Mouse (Mus musculus): ENCODE measurements around the gene Hmg20b. TPM values are rescaled to one million over a fixed set of nuclear protein-coding genes. Genes with fewer than 3 reads are reported as not detected.

Gene Hmg20b
- polyA plus RNA-seq, 1 experiment from 2014 or later, result 98.6 TPM

DNA sequence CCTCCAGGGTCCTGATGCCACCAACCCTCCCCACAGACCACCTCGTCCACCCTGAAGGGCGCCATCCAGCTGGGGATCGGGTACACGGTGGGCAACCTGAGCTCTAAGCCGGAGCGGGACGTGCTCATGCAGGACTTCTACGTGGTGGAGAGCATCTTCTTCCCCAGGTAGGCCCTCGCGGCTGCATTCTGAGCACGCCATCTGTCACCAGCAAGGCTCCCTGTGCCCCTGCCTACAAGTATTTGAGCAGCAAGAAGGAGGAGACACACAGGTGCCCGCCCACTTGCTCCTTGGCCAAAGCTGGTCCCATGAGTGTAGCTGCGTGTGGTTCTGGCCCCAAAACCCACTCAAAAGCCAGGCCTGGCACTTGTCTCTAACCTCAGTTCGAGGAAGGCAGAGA, 44.6 kb downstream of the Hmg20b start:
- H3K9me3 ChIP-seq (ENCODE audit: control insufficient read depth, low read depth, low read length), result no peaks in the 10 kb centered on the region
- no peak for ATAC-seq (ENCODE audit: insufficient number of reproducible peaks, insufficient read depth, low FRiP score, low read depth)
- no peak overlapping the region for H3K4me3 ChIP-seq (ENCODE audit: low read depth, low read length)
- H3K27me3 ChIP-seq (ENCODE audit: control insufficient read depth, insufficient read depth, low read length), result no peaks in the 10 kb centered on the region
- H3K9ac ChIP-seq (replicated peaks; ENCODE audit: low read depth, low read length), result no peak overlapping the region
- no peak overlapping the region for H3K4me2 ChIP-seq (replicated peaks; ENCODE audit: low read depth, low read length)
- peaks cover 14% of the 10 kb centered on the region; the same call in 1 of the 2 replicates for H3K4me1 ChIP-seq (ENCODE audit: control insufficient read depth, insufficient read depth, low read length)
- 95% methylated on average over 14 of the region's 14 CpGs for WGBS
- peaks cover 40% of the 10 kb centered on the region for H3K36me3 ChIP-seq (ENCODE audit: control insufficient read depth, insufficient read depth, low read length)
- H3K27ac ChIP-seq (ENCODE audit: low read length), result no peak overlapping the region

DNA sequence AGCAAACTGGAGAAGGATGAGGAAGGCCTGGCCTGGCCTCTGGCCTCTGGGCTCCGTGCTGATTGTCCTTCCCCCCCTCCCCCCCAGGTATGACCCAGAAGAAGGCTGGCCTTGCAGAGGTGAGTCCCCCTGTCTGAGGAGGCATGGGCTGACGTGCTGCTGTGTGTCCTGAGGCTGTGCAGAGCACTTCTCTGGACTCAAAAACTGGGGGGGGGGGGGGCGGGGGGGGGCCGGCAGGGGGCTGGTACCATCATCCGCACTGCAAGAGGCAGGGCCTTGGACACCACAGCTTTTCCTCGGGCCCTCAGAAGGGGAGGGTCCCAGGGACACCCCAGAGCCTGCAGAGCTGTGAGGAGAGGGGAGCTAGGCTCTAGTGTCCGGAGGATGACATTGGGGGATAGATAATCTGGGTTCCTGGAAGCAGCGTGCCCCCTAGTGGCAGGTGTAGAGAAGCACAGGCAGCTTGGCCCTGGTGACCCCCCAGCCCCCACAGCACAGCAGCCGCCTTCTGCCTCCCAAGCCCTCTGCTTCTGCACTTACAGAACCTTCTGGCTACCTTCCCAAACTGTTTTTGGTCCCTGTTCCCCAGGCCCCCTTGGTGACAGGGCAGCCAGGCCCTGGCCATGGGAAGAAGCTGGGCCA, 45.6 kb downstream of the Hmg20b start:
- H3K27me3 ChIP-seq (ENCODE audit: control insufficient read depth, insufficient read depth, low read length), result no peaks in the 10 kb centered on the region
- no peak for ATAC-seq (ENCODE audit: insufficient number of reproducible peaks, insufficient read depth, low FRiP score, low read depth)
- H3K4me3 ChIP-seq (ENCODE audit: low read depth, low read length), result no peak overlapping the region
- H3K4me1 ChIP-seq (ENCODE audit: control insufficient read depth, insufficient read depth, low read length), result peaks cover 19% of the 10 kb centered on the region; the same call in 1 of the 2 replicates
- H3K9me3 ChIP-seq (ENCODE audit: control insufficient read depth, low read depth, low read length), result no peaks in the 10 kb centered on the region
- no peak overlapping the region for H3K4me2 ChIP-seq (replicated peaks; ENCODE audit: low read depth, low read length)
- H3K36me3 ChIP-seq (ENCODE audit: control insufficient read depth, insufficient read depth, low read length), result peaks cover 34% of the 10 kb centered on the region
- no peak overlapping the region for H3K27ac ChIP-seq (ENCODE audit: low read length)
- WGBS, result 20% methylated on average over 7 of the region's 9 CpGs
- H3K9ac ChIP-seq (replicated peaks; ENCODE audit: low read depth, low read length), result no peak overlapping the region

DNA sequence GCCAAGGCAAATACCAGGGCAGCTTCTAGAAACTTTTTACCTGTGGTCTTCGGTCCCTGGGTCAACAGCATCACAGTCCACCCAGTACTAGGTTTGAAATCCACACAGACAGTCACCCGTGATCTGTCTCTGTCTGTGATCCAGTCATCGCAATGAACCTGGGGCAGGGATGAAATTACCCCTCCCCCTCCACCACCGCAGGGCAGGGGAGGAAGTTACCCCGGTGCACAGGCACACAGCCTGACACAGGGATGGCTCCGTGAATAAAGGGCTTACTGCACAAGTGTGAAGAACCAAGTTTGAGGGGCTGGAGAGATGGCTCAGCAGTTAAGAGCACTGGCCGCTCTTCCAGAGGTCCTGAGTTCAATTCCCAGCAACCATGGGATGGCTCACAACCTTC, 46.5 kb downstream of the Hmg20b start:
- no peak overlapping the region for H3K9ac ChIP-seq (replicated peaks; ENCODE audit: low read depth, low read length)

DNA sequence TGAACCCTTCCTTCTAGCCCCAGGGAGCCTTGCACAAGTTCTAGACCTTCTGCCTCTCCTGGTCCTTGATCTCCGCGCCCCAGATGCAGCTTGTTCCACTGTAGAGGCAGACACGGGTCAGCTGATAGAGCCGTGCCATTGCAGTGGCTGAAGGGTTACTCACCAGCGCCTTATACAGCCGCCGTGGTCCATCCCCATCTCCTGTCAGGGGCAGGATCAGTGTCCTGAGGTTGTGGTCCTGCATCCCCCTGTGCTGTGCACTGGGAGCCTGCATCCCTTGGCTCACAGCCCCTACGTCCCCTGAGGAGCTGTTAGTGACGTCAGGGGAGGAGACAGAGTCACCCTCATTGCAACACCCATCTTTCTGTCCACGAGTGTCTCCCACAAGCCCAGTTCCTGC, 47.0 kb downstream of the Hmg20b start:
- Histone ChIP-seq H3K9ac (replicated peaks; ENCODE audit: low read depth, low read length) (0 out of 2 replicates have a peak overlapping the region, but pooled peaks have one; percentile 4), H3K27ac (ENCODE audit: low read length) (no peak overlapping the region), H3K9me3 (ENCODE audit: control insufficient read depth, low read depth, low read length) (no peaks in the 10 kb centered on the region), H3K27me3 (ENCODE audit: control insufficient read depth, insufficient read depth, low read length) (no peaks in the 10 kb centered on the region), H3K4me2 (replicated peaks; ENCODE audit: low read depth, low read length) (0 out of 2 replicates have a peak overlapping the region, but pooled peaks have one; percentile 5), H3K4me3 (ENCODE audit: low read depth, low read length) (no peak overlapping the region), H3K4me1 (ENCODE audit: control insufficient read depth, insufficient read depth, low read length) (peaks cover 19% of the 10 kb centered on the region; the same call in 1 of the 2 replicates), H3K36me3 (ENCODE audit: control insufficient read depth, insufficient read depth, low read length) (peaks cover 26% of the 10 kb centered on the region)
- WGBS, result 76% methylated on average over 10 of the region's 10 CpGs
- ATAC-seq (ENCODE audit: insufficient number of reproducible peaks, insufficient read depth, low FRiP score, low read depth), result no peak

More for the DNA sequence above, 46.5 kb downstream of the Hmg20b start:
- H3K4me2 ChIP-seq (replicated peaks; ENCODE audit: low read depth, low read length), result no peak overlapping the region
- 73% methylated on average over 7 of the region's 7 CpGs for WGBS
- H3K27me3 ChIP-seq (ENCODE audit: control insufficient read depth, insufficient read depth, low read length), result no peaks in the 10 kb centered on the region
- ATAC-seq (ENCODE audit: insufficient number of reproducible peaks, insufficient read depth, low FRiP score, low read depth), result no peak
- no peak overlapping the region for H3K27ac ChIP-seq (ENCODE audit: low read length)
- H3K9me3 ChIP-seq (ENCODE audit: control insufficient read depth, low read depth, low read length), result no peaks in the 10 kb centered on the region
- H3K4me3 ChIP-seq (ENCODE audit: low read depth, low read length), result no peak overlapping the region
- peaks cover 27% of the 10 kb centered on the region for H3K36me3 ChIP-seq (ENCODE audit: control insufficient read depth, insufficient read depth, low read length)
- H3K4me1 ChIP-seq (ENCODE audit: control insufficient read depth, insufficient read depth, low read length), result peaks cover 19% of the 10 kb centered on the region; the same call in 1 of the 2 replicates

DNA sequence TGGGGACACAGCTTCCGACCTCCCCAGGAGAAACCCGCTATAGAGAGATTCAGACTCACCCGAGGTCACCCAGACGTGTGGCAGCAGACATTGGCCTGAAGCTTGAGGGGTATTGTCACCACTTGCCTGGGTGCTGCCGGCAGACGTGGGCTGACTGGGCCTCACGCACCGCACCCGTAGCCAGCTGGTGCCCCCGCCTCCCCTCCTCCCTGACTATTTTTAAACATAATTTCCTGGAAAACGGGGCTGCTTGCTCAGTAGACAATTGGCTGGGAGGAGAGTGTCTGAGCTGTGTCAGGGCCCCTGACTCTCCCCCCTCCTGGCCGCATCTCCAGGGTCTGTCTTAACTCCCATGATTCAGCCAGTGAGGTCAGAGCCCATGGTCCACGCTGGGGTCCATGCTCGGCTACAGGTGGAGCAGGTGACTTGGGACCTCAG, 47.5 kb downstream of the Hmg20b start:
- Histone ChIP-seq H3K9me3 (ENCODE audit: control insufficient read depth, low read depth, low read length) (no peaks in the 10 kb centered on the region), H3K36me3 (ENCODE audit: control insufficient read depth, insufficient read depth, low read length) (peaks cover 22% of the 10 kb centered on the region), H3K4me2 (replicated peaks; ENCODE audit: low read depth, low read length) (0 out of 2 replicates have a peak overlapping the region, but pooled peaks have one; percentile 5), H3K27ac (ENCODE audit: low read length) (no peak overlapping the region), H3K27me3 (ENCODE audit: control insufficient read depth, insufficient read depth, low read length) (no peaks in the 10 kb centered on the region), H3K4me1 (ENCODE audit: control insufficient read depth, insufficient read depth, low read length) (peaks cover 19% of the 10 kb centered on the region; the same call in 1 of the 2 replicates), H3K9ac (replicated peaks; ENCODE audit: low read depth, low read length) (no peak overlapping the region; the same call in 1 of the 2 replicates), H3K4me3 (ENCODE audit: low read depth, low read length) (no peak overlapping the region)
- 49% methylated on average over 14 of the region's 14 CpGs for WGBS
- no peak for ATAC-seq (ENCODE audit: insufficient number of reproducible peaks, insufficient read depth, low FRiP score, low read depth)

DNA sequence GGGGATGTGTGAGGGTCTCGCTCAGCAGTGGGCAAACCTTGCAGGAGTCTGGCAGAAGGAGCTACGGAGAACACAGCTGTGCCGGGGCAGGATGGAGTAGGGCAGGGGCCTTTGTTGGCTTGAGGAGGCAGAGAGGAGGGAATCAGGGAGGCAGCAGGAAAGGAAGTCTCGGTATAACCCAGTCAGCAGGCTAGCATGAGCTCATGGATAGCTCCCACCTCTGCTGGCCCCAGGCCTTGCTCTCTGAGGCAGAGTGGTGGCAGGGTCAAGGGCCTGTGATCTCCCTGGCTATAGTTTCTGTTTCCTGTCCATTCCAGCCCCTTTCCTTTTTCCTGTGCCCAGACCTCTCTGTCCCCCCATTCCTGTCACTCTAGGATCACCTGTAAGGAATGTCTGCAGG, 48.0 kb downstream of the Hmg20b start:
- H3K4me2 ChIP-seq (replicated peaks; ENCODE audit: low read depth, low read length), result no peak overlapping the region
- peaks cover 17% of the 10 kb centered on the region for H3K36me3 ChIP-seq (ENCODE audit: control insufficient read depth, insufficient read depth, low read length)
- H3K9ac ChIP-seq (replicated peaks; ENCODE audit: low read depth, low read length), result no peak overlapping the region; the same call in 1 of the 2 replicates
- no peaks in the 10 kb centered on the region for H3K27me3 ChIP-seq (ENCODE audit: control insufficient read depth, insufficient read depth, low read length)
- no peak overlapping the region for H3K4me3 ChIP-seq (ENCODE audit: low read depth, low read length)
- H3K9me3 ChIP-seq (ENCODE audit: control insufficient read depth, low read depth, low read length), result no peaks in the 10 kb centered on the region
- H3K4me1 ChIP-seq (ENCODE audit: control insufficient read depth, insufficient read depth, low read length), result peaks cover 19% of the 10 kb centered on the region; the same call in 1 of the 2 replicates
- H3K27ac ChIP-seq (ENCODE audit: low read length), result no peak overlapping the region
- no peak for ATAC-seq (ENCODE audit: insufficient number of reproducible peaks, insufficient read depth, low FRiP score, low read depth)
- WGBS, result 71% methylated on average over 4 of the region's 4 CpGs

DNA sequence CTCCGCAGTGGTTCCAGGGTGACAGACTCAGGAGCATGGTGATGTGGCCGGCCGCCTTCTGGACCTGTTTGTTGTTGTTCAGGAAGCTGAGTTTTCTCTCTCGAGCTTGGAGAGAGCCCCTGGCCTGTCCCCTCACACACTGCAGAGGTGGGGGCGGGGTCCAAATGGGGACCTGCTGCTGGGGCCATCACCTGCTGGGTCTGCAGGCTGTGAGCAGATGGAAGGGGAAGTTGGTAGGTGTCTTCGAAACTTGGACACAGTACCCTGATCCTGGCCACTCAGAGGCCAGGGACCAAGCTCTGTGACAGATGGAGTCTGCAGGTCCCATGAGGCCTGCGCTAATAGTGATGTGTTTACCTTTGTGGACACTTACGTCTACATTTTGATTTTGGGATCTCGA, 49.0 kb downstream of the Hmg20b start:
- no peak overlapping the region for H3K27ac ChIP-seq (ENCODE audit: low read length)
- no peak for ATAC-seq (ENCODE audit: insufficient number of reproducible peaks, insufficient read depth, low FRiP score, low read depth)
- H3K4me1 ChIP-seq (ENCODE audit: control insufficient read depth, insufficient read depth, low read length), result peaks cover 19% of the 10 kb centered on the region; the same call in 1 of the 2 replicates
- H3K9ac ChIP-seq (replicated peaks; ENCODE audit: low read depth, low read length), result no peak overlapping the region
- peaks cover 8% of the 10 kb centered on the region; the same call in 1 of the 2 replicates for H3K36me3 ChIP-seq (ENCODE audit: control insufficient read depth, insufficient read depth, low read length)
- no peaks in the 10 kb centered on the region for H3K27me3 ChIP-seq (ENCODE audit: control insufficient read depth, insufficient read depth, low read length)
- no peak overlapping the region for H3K4me2 ChIP-seq (replicated peaks; ENCODE audit: low read depth, low read length)
- no peaks in the 10 kb centered on the region for H3K9me3 ChIP-seq (ENCODE audit: control insufficient read depth, low read depth, low read length)
- WGBS, result 72% methylated on average over 9 of the region's 9 CpGs
- H3K4me3 ChIP-seq (ENCODE audit: low read depth, low read length), result no peak overlapping the region

DNA sequence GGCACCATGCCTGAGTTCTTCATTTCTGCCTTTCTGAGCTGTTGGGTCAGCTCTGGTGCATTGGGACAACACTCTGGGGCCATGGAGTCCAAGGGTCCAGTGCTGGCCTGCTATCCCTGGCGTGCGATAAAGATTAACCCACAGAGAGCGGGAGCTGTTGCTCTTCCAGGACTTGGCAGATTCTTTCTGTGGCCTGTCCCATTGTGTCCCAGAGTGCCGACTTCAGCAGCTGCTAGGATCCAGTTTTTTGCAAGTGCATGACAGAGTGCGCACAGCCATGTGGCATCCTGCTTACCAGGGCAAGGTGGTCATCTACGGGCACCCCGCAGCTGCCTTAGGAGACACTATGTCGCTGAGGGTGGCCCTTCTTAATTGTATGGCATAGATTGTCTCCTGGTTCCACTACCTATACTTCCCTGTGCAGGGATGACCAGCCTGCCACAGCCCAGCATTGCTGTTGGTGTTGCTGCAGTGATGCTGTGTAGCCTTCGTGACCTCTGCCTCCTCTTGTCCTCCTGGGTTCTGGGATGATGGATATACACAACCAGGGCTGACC, 49.9 kb downstream of the Hmg20b start:
- H3K27me3 ChIP-seq (ENCODE audit: control insufficient read depth, insufficient read depth, low read length), result no peaks in the 10 kb centered on the region
- WGBS, result 77% methylated on average over 9 of the region's 9 CpGs
- H3K36me3 ChIP-seq (ENCODE audit: control insufficient read depth, insufficient read depth, low read length), result no peaks in the 10 kb centered on the region; the same call in 1 of the 2 replicates
- no peak overlapping the region for H3K4me2 ChIP-seq (replicated peaks; ENCODE audit: low read depth, low read length)
- H3K9me3 ChIP-seq (ENCODE audit: control insufficient read depth, low read depth, low read length), result no peaks in the 10 kb centered on the region
- peaks cover 20% of the 10 kb centered on the region; the same call in 1 of the 2 replicates for H3K4me1 ChIP-seq (ENCODE audit: control insufficient read depth, insufficient read depth, low read length)
- H3K9ac ChIP-seq (replicated peaks; ENCODE audit: low read depth, low read length), result no peak overlapping the region
- no peak for ATAC-seq (ENCODE audit: insufficient number of reproducible peaks, insufficient read depth, low FRiP score, low read depth)
- no peak overlapping the region for H3K27ac ChIP-seq (ENCODE audit: low read length)
- H3K4me3 ChIP-seq (ENCODE audit: low read depth, low read length), result no peak overlapping the region

Data from stomach, embryonic 14.5 days (tissue).